Mouse (Mus musculus) forebrain, postnatal 0 days (tissue): ENCODE measurements around the gene Hey2. TPM values are rescaled to one million over a fixed set of nuclear protein-coding genes. Genes with fewer than 3 reads are reported as not detected.

ENCODE experiments used
- ATAC-seq: fragments of 200-750 bp; cut with Nextera tagmentation; 2 replicates; pipeline ENCODE4 v1.8.0; 2017; ENCODE audit warnings: mild to moderate bottlenecking, moderate library complexity
- DNase-seq: peaks from one replicate; pipeline ENCODE4 v3.0.0-alpha.2; 2015
- H3K27ac ChIP-seq: fragments of 300-500 bp; sonication (generic); 2 replicates; pipeline ENCODE4 v1.5.1; 2014; ENCODE audit warnings: low read depth, mild to moderate bottlenecking, antibody characterized with exemption, low read length, moderate library complexity, mixed read lengths
- H3K27me3 ChIP-seq: fragments of 300-500 bp; sonication (generic); 2 replicates; pipeline ENCODE4 v1.6.1; 2014; ENCODE audit warnings: mild to moderate bottlenecking, low read length, mixed read lengths; ENCODE audit not compliant: insufficient read depth
- H3K36me3 ChIP-seq: fragments of 300-500 bp; sonication (generic); 2 replicates; pipeline ENCODE4 v1.6.1; 2014; ENCODE audit warnings: mild to moderate bottlenecking, moderate library complexity; ENCODE audit not compliant: insufficient read depth
- H3K4me1 ChIP-seq: fragments of 300-500 bp; sonication (generic); 2 replicates; pipeline ENCODE4 v1.6.1; 2014; ENCODE audit warnings: antibody characterized with exemption; ENCODE audit not compliant: insufficient read depth
- H3K4me2 ChIP-seq: fragments of 300-500 bp; sonication (generic); 2 replicates; pipeline ENCODE4 v1.6.1; 2014; ENCODE audit warnings: low read depth, mild to moderate bottlenecking, moderate library complexity
- H3K4me3 ChIP-seq: fragments of 300-500 bp; sonication (generic); 2 replicates; pipeline ENCODE4 v1.5.1; 2014; ENCODE audit warnings: low read depth, low read length, mixed read lengths
- H3K9ac ChIP-seq: fragments of 300-500 bp; sonication (generic); 2 replicates; pipeline ENCODE4 v1.6.1; 2014; ENCODE audit warnings: mild to moderate bottlenecking
- H3K9me3 ChIP-seq: fragments of 300-500 bp; sonication (generic); 2 replicates; pipeline ENCODE4 v1.6.1; 2016; ENCODE audit warnings: low read length
- CTCF ChIP-seq: sonication (generic); IDR thresholded peaks from 2 replicates; pipeline ENCODE4 v1.5.1; 2016; ENCODE audit warnings: antibody characterized with exemption, control low read depth, low read depth
- WGBS: fragments of 180-500 bp; shearing (Covaris S2); extraction: QIAGEN DNeasy Blood & Tissue Kit; methylation state at CpG from one replicate; pipeline ENCODE4 v1.1.7; 2014; 5-methylcytosine and 5-hydroxymethylcytosine counted together
- polyA plus RNA-seq: library from polyadenylated mRNA; unstranded; fragments of >200 nt; fragmentation: Nextera tagmentation; extraction: Ambion mirVana; gene quantifications from 2 replicates; pipeline ENCODE4 v1.2.1, GENCODE M21; 2015
- total RNA-seq: library from RNA; depleted of rRNA; stranded (reverse); fragments of >200 nt; gene quantifications from 2 replicates; pipeline ENCODE4 v1.2.3, GENCODE M21; 2014; rRNA removed

Hey2 gene
- total RNA-seq (5.5 and 7.7 TPM in 2 replicates), polyA plus RNA-seq (2.0 and 2.7 TPM in 2 replicates)

- WGBS, result 2% methylated on average over 70 of the region's 70 CpGs
- Histone ChIP-seq H3K27me3 (peaks cover 32% of the 10 kb centered on the region), H3K36me3 (no peaks in the 10 kb centered on the region), H3K9ac (peak within 1 kb of the TSS; percentile 53), H3K4me1 (peaks cover 11% of the 10 kb centered on the region; the same call in 1 of the 2 replicates), H3K27ac (peak within 1 kb of the TSS; percentile 45; the same call in 1 of the 2 replicates), H3K4me3 (peak within 1 kb of the TSS; percentile 73), H3K9me3 (no peaks in the 10 kb centered on the region), H3K4me2 (peak within 1 kb of the TSS; percentile 92)
- peak; percentile 98 for ATAC-seq
- peak; percentile 97 for DNase-seq
- TF ChIP-seq CTCF, result no peak; the same call in 1 of the 2 replicates
Measured at GRCm38 (mm10) chr10:30842643-30843437, at the start of gene Hey2. Gene Hey2 (minus strand): TSS chr10:30842801.

- WGBS, result 30% methylated on average over 4 of the region's 4 CpGs
- no peak for TF ChIP-seq CTCF
- Histone ChIP-seq H3K27ac (no peak overlapping the region), H3K9ac (no peak overlapping the region), H3K4me2 (no peak overlapping the region), H3K4me1 (no peaks in the 10 kb centered on the region), H3K27me3 (no peaks in the 10 kb centered on the region), H3K36me3 (no peaks in the 10 kb centered on the region), H3K9me3 (no peaks in the 10 kb centered on the region), H3K4me3 (no peak overlapping the region)
- peak; percentile 1 for DNase-seq
- ATAC-seq, result no peak
Measured at GRCm38 (mm10) chr10:30883085-30883760, 40.6 kb upstream of the Hey2 start.

- no peaks in the 10 kb centered on the region for H3K36me3 ChIP-seq
- H3K4me3 ChIP-seq, result no peak overlapping the region
- no peak overlapping the region for H3K4me2 ChIP-seq
- no peak overlapping the region for H3K9ac ChIP-seq
- no peaks in the 10 kb centered on the region for H3K4me1 ChIP-seq
- no peak for ATAC-seq
- no peak for DNase-seq
- no peak for TF ChIP-seq CTCF
- H3K9me3 ChIP-seq, result no peaks in the 10 kb centered on the region
- no peaks in the 10 kb centered on the region for H3K27me3 ChIP-seq
- 93% methylated on average over 10 of the region's 10 CpGs for WGBS
- no peak overlapping the region for H3K27ac ChIP-seq
Measured at GRCm38 (mm10) chr10:30881109-30881508, 38.5 kb upstream of the Hey2 start.

GRCm38 (mm10) chr10:30845101-30845825 lies 2.7 kb upstream of the Hey2 start:
- Histone ChIP-seq H3K27ac (no peak overlapping the region), H3K4me2 (no peak overlapping the region), H3K27me3 (peaks cover 32% of the 10 kb centered on the region), H3K9me3 (no peaks in the 10 kb centered on the region), H3K9ac (no peak overlapping the region), H3K4me1 (peaks cover 11% of the 10 kb centered on the region; the same call in 1 of the 2 replicates), H3K36me3 (no peaks in the 10 kb centered on the region), H3K4me3 (no peak overlapping the region)
- ATAC-seq (no peak), DNase-seq (no peak)
- WGBS, result 17% methylated on average over 13 of the region's 13 CpGs
- no peak for TF ChIP-seq CTCF

- peaks cover 11% of the 10 kb centered on the region; the same call in 1 of the 2 replicates for H3K4me1 ChIP-seq
- no peak for TF ChIP-seq CTCF
- peaks cover 32% of the 10 kb centered on the region for H3K27me3 ChIP-seq
- ATAC-seq, result no peak
- 0 out of 2 replicates have a peak overlapping the region, but pooled peaks have one; percentile 10 for H3K9ac ChIP-seq
- H3K27ac ChIP-seq, result no peak overlapping the region
- H3K36me3 ChIP-seq, result no peaks in the 10 kb centered on the region
- H3K4me2 ChIP-seq, result peak overlapping the region; percentile 92
- no peak for DNase-seq
- peak overlapping the region; percentile 73 for H3K4me3 ChIP-seq
- no peaks in the 10 kb centered on the region for H3K9me3 ChIP-seq
- WGBS, result 5% methylated on average over 30 of the region's 30 CpGs
Measured at GRCm38 (mm10) chr10:30844191-30845010, 1.8 kb upstream of the Hey2 start.
